Comparison of ENCODE assay signal across 17 mouse cellular contexts in the genomic region with DNA sequence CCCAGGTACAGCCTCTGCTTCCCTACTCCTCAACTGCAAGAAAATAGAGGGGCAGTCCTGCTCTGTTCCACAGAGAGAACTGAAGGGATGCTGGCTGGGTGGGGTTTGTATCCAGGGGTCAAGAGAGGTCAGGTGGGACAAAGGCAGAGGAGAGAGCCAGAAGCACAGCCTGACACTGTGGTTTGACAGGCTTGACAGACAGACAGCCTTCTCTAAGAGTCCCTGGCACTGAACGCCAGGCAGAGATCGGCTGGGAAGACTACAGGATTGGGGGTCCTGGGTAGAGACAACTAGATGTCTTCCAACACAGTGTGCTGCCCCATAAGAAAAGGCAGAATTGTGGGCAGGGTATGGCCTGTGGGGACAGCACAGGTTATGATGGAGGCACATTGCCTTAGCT. TPM values are rescaled to one million over a fixed set of nuclear protein-coding genes. Genes with fewer than 3 reads are reported as not detected.
DNase-seq lines count a peak whose midpoint lies in the region; ATAC-seq and TF ChIP-seq lines count a peak whose summit lies in the region.
"Had no signal": no experiment of that assay in that cellular context is flagged by ENCODE, and none has a peak within 500 bp of the region (broad histone marks: within the 10 kb centered on the region; RNA-seq: fewer than 3 reads in every experiment).

No protein-coding gene starts in this region.

- H3K27ac ChIP-seq in heart, embryonic 12.5 days (ENCODE audit: poor library complexity, severe bottlenecking), result peak overlapping the region; percentile 98; the same call in 1 of the 2 replicates
- H3K27ac ChIP-seq in brown adipose tissue, adult 24 weeks (replicated peaks; ENCODE audit: low read depth, low read length), result 0 out of 2 replicates have a peak overlapping the region, but pooled peaks have one; percentile 28
- H3K27ac ChIP-seq in embryonic facial prominence, embryonic 15.5 days (replicated peaks), result peak overlapping the region; percentile 29; the same call in 1 of the 2 replicates
- no peak overlapping the region for H3K27ac ChIP-seq in intestine, postnatal 0 days (ENCODE audit: low read depth, low read length)
- H3K27ac ChIP-seq: layer of hippocampus, adult 2 months; liver, embryonic 15.5 days had no signal

- no peak overlapping the region for H3K4me2 ChIP-seq in heart, embryonic 12.5 days
- H3K4me2 ChIP-seq in embryonic facial prominence, embryonic 15.5 days (replicated peaks), result no peak overlapping the region
- peak overlapping the region; percentile 55 for H3K4me2 ChIP-seq in intestine, postnatal 0 days (replicated peaks; ENCODE audit: low read depth)
- H3K4me2 ChIP-seq: liver, embryonic 15.5 days had no signal

- H3K4me1 ChIP-seq in heart, embryonic 12.5 days (replicated peaks), result peaks cover 86% of the 10 kb centered on the region
- H3K4me1 ChIP-seq in brown adipose tissue, adult 24 weeks (ENCODE audit: control insufficient read depth, insufficient read depth, insufficient read length, low read length), result no peaks in the 10 kb centered on the region
- H3K4me1 ChIP-seq in embryonic facial prominence, embryonic 15.5 days, result peaks cover 65% of the 10 kb centered on the region
- H3K4me1 ChIP-seq in intestine, postnatal 0 days (replicated peaks; ENCODE audit: control insufficient read depth, insufficient read depth, low read length), result peaks cover 4% of the 10 kb centered on the region; the same call in 1 of the 2 replicates

- H3K36me3 ChIP-seq in heart, embryonic 12.5 days, result no peaks in the 10 kb centered on the region
- no peaks in the 10 kb centered on the region for H3K36me3 ChIP-seq in embryonic facial prominence, embryonic 15.5 days
- H3K36me3 ChIP-seq in intestine, postnatal 0 days (ENCODE audit: control insufficient read depth, insufficient read depth), result no peaks in the 10 kb centered on the region
- H3K36me3 ChIP-seq: liver, embryonic 15.5 days had no signal

- H3K9me3 ChIP-seq in heart, embryonic 12.5 days (replicated peaks), result no peaks in the 10 kb centered on the region
- H3K9me3 ChIP-seq in embryonic facial prominence, embryonic 15.5 days (replicated peaks), result no peaks in the 10 kb centered on the region
- no peaks in the 10 kb centered on the region for H3K9me3 ChIP-seq in intestine, postnatal 0 days (ENCODE audit: control insufficient read depth)
- H3K9me3 ChIP-seq: liver, embryonic 15.5 days had no signal

- intact Hi-C loops in heart, postnatal 36 days (cut with DNase I), result no loop called here
- intact Hi-C loops in left cerebral cortex, postnatal 10 days (cut with DNase I), result no loop called here

- TF ChIP-seq CTCF in intestine, postnatal 0 days (IDR thresholded peaks at IDR 0.05; ENCODE audit: low read depth), result no peak

- H3K4me3 ChIP-seq in heart, embryonic 12.5 days, result no peak overlapping the region
- peak overlapping the region; percentile 50; the same call in 1 of the 2 replicates for H3K4me3 ChIP-seq in brown adipose tissue, adult 24 weeks (ENCODE audit: insufficient read depth, low read depth, low read length)
- H3K4me3 ChIP-seq in embryonic facial prominence, embryonic 15.5 days (replicated peaks), result no peak overlapping the region
- no peak overlapping the region for H3K4me3 ChIP-seq in intestine, postnatal 0 days (ENCODE audit: low read depth, low read length)
- H3K4me3 ChIP-seq: layer of hippocampus, adult 2 months; liver, embryonic 15.5 days had no signal

- no peak for DNase-seq in heart, postnatal 36 days
- no peak for DNase-seq in retina, postnatal 1 day
- no peak for DNase-seq in cerebellum, adult 11-12 months
- no peak for DNase-seq in left cerebral cortex, postnatal 10 days (ENCODE audit: extremely low spot score in 1 of 2, low spot score in 2 of 2)
- DNase-seq: cerebellum, adult 18-20 months had no signal

- WGBS in heart, embryonic 12.5 days, result 63% methylated on average over 2 of the region's 2 CpGs
- WGBS in embryonic facial prominence, embryonic 15.5 days, result 81% methylated on average over 2 of the region's 2 CpGs
- 69% methylated on average over 2 of the region's 2 CpGs for WGBS in intestine, postnatal 0 days

- 0 out of 2 replicates have a peak overlapping the region, but pooled peaks have one; percentile 8 for H3K9ac ChIP-seq in heart, embryonic 12.5 days
- H3K9ac ChIP-seq in embryonic facial prominence, embryonic 15.5 days, result no peak overlapping the region
- peak overlapping the region; percentile 34; the same call in 1 of the 2 replicates for H3K9ac ChIP-seq in intestine, postnatal 0 days (ENCODE audit: low read depth, low read length)
- H3K9ac ChIP-seq: liver, embryonic 15.5 days had no signal

- H3K27me3 ChIP-seq in heart, embryonic 12.5 days (replicated peaks), result no peaks in the 10 kb centered on the region
- no peaks in the 10 kb centered on the region for H3K27me3 ChIP-seq in embryonic facial prominence, embryonic 15.5 days
- H3K27me3 ChIP-seq in intestine, postnatal 0 days (replicated peaks; ENCODE audit: control insufficient read depth, insufficient read depth, low read length), result no peaks in the 10 kb centered on the region

- no peak for ATAC-seq in heart, embryonic 12.5 days (ENCODE audit: insufficient number of reproducible peaks, low FRiP score)
- ATAC-seq in embryonic facial prominence, embryonic 15.5 days (ENCODE audit: insufficient number of reproducible peaks, low FRiP score, low TSS enrichment, low read depth), result no peak
- no peak for ATAC-seq in intestine, postnatal 0 days
- ATAC-seq: activated CD4-positive, CD25-positive, alpha-beta regulatory T cell, adult 4 months had no signal

RNA-seq across cellular contexts. Expression of a gene that starts 18.0 kb away (rescaled TPM):
- polyA plus RNA-seq in heart, embryonic 12.5 days (2016; fragmentation: Nextera tagmentation; extraction: Ambion mirVana), result 33.4 and 38.4 TPM in 2 replicates
- 10 to 100 TPM; 31.7 to 40.4 TPM for total RNA-seq in heart, postnatal 36 days (2021)
- 18.0 and 22.8 TPM in 2 replicates for polyA plus RNA-seq in brown adipose tissue, adult 24 weeks (2012; ENCODE audit: insufficient read depth, insufficient read length, missing spikeins)
- 49.3 and 58.9 TPM in 2 replicates for polyA plus RNA-seq in embryonic facial prominence, embryonic 15.5 days (2015; fragmentation: Nextera tagmentation; extraction: Ambion mirVana)
- polyA plus RNA-seq in intestine, postnatal 0 days (2015; fragmentation: Nextera tagmentation; extraction: Ambion mirVana), result 55.2 and 61.8 TPM in 2 replicates
- total RNA-seq in left cerebral cortex, postnatal 10 days (2021), result 1 to 10 TPM; 5.2 to 8.1 TPM

RNA-seq across cellular contexts. Expression of a gene that starts 20.1 kb away (rescaled TPM):
- 6.4 and 9.3 TPM in 2 replicates for polyA plus RNA-seq in heart, embryonic 12.5 days (2016; fragmentation: Nextera tagmentation; extraction: Ambion mirVana)
- under 1 TPM; 0.61 to 0.68 TPM for total RNA-seq in heart, postnatal 36 days (2021)
- 455 and 586 TPM in 2 replicates for polyA plus RNA-seq in brown adipose tissue, adult 24 weeks (2012; ENCODE audit: insufficient read depth, insufficient read length, missing spikeins)
- polyA plus RNA-seq in embryonic facial prominence, embryonic 15.5 days (2015; fragmentation: Nextera tagmentation; extraction: Ambion mirVana), result 167 and 228 TPM in 2 replicates
- 3.0 TPM in 2 replicates for polyA plus RNA-seq in intestine, postnatal 0 days (2015; fragmentation: Nextera tagmentation; extraction: Ambion mirVana)
- total RNA-seq in left cerebral cortex, postnatal 10 days (2021), result not detected
- total RNA-seq: layer of hippocampus, adult 2 months; left cerebral cortex, postnatal 25 days; megakaryocyte-erythroid progenitor cell, adult 5-6 weeks had no signal
- polyA plus RNA-seq: small intestine, adult 2 months; testis, adult 2 months had no signal

RNA-seq across cellular contexts. Expression of a gene that starts 37.0 kb away (rescaled TPM):
- 50.6 and 53.5 TPM in 2 replicates for polyA plus RNA-seq in heart, embryonic 12.5 days (2016; fragmentation: Nextera tagmentation; extraction: Ambion mirVana)
- total RNA-seq in heart, postnatal 36 days (2021), result 1 to 10 TPM; 1.6 to 3.4 TPM
- polyA plus RNA-seq in brown adipose tissue, adult 24 weeks (2012; ENCODE audit: insufficient read depth, insufficient read length, missing spikeins), result 232 and 484 TPM in 2 replicates
- 169 and 228 TPM in 2 replicates for polyA plus RNA-seq in embryonic facial prominence, embryonic 15.5 days (2015; fragmentation: Nextera tagmentation; extraction: Ambion mirVana)
- polyA plus RNA-seq in intestine, postnatal 0 days (2015; fragmentation: Nextera tagmentation; extraction: Ambion mirVana), result 1.9 and 2.4 TPM in 2 replicates
- total RNA-seq in left cerebral cortex, postnatal 10 days (2021), result under 1 TPM in 1 of 2 experiments, not detected in 1; 0.83 TPM
- total RNA-seq: layer of hippocampus, adult 2 months; left cerebral cortex, postnatal 25 days had no signal
- polyA plus RNA-seq: activated CD4-positive, CD25-positive, alpha-beta regulatory T cell, adult 4 months; testis, adult 2 months had no signal

RNA-seq across cellular contexts. Expression of a gene that starts 43.9 kb away (rescaled TPM):
- 0.28 and 0.57 TPM in 2 replicates for polyA plus RNA-seq in heart, embryonic 12.5 days (2016; fragmentation: Nextera tagmentation; extraction: Ambion mirVana)
- not detected for total RNA-seq in heart, postnatal 36 days (2021)
- not detected in 2 replicates for polyA plus RNA-seq in brown adipose tissue, adult 24 weeks (2012; ENCODE audit: insufficient read depth, insufficient read length, missing spikeins)
- polyA plus RNA-seq in embryonic facial prominence, embryonic 15.5 days (2015; fragmentation: Nextera tagmentation; extraction: Ambion mirVana), result 3.9 and 4.5 TPM in 2 replicates
- 0.60 and 1.3 TPM in 2 replicates for polyA plus RNA-seq in intestine, postnatal 0 days (2015; fragmentation: Nextera tagmentation; extraction: Ambion mirVana)
- total RNA-seq in left cerebral cortex, postnatal 10 days (2021), result not detected
- total RNA-seq: layer of hippocampus, adult 2 months; left cerebral cortex, postnatal 25 days; megakaryocyte-erythroid progenitor cell, adult 5-6 weeks had no signal
- polyA plus RNA-seq: activated CD4-positive, CD25-positive, alpha-beta regulatory T cell, adult 4 months; neural tube, embryonic 11.5 days had no signal

RNA-seq across cellular contexts. Expression of a gene that starts 53.9 kb away (rescaled TPM):
- polyA plus RNA-seq in heart, embryonic 12.5 days (2016; fragmentation: Nextera tagmentation; extraction: Ambion mirVana), result 12.0 and 15.2 TPM in 2 replicates
- 10 to 100 TPM; 12.8 to 13.1 TPM for total RNA-seq in heart, postnatal 36 days (2021)
- 3.6 and 8.8 TPM in 2 replicates for polyA plus RNA-seq in brown adipose tissue, adult 24 weeks (2012; ENCODE audit: insufficient read depth, insufficient read length, missing spikeins)
- 28.5 and 32.7 TPM in 2 replicates for polyA plus RNA-seq in embryonic facial prominence, embryonic 15.5 days (2015; fragmentation: Nextera tagmentation; extraction: Ambion mirVana)
- polyA plus RNA-seq in intestine, postnatal 0 days (2015; fragmentation: Nextera tagmentation; extraction: Ambion mirVana), result 26.7 and 33.0 TPM in 2 replicates
- total RNA-seq in left cerebral cortex, postnatal 10 days (2021), result 1 to 10 TPM; 4.8 to 7.2 TPM

Comparison
In these comparisons a context has a peak if more than half of its experiments do, and no peak if none do; other contexts are left out.
1. RNA of a gene that starts 20.1 kb away (polyA plus RNA-seq): 455 to 586 TPM in brown adipose tissue, adult 24 weeks and 167 to 228 TPM in embryonic facial prominence, embryonic 15.5 days; 6.4 to 9.3 TPM in heart, embryonic 12.5 days and 3.0 TPM in intestine, postnatal 0 days; every median in the first group is over 10 times any median in the second.
2. RNA of a gene that starts 37.0 kb away (polyA plus RNA-seq): 232 to 484 TPM in brown adipose tissue, adult 24 weeks, 169 to 228 TPM in embryonic facial prominence, embryonic 15.5 days and 50.6 to 53.5 TPM in heart, embryonic 12.5 days; 1.9 to 2.4 TPM in intestine, postnatal 0 days; every median in the first group is over 10 times any median in the second.